Mouse (Mus musculus): ENCODE data around the gene Ddah2.

- TF ChIP-seq CTCF (IDR thresholded peaks at IDR 0.05; ENCODE audit: borderline replicate concordance, insufficient read depth, low read depth, low read length) (no peak), POLR2A (IDR thresholded peaks at IDR 0.05; ENCODE audit: borderline replicate concordance, insufficient read depth, low read length) (no peak)
Measured at GRCm38 (mm10) chr17:35063466-35063865, 4.6 kb downstream of the Ddah2 start.

Data from cerebellum, adult 2 months (tissue).